Mouse (Mus musculus) E14TG2a.4 (cell line): ENCODE results near the gene Lemd2.

Experiments used
- CTCF ChIP-seq: conservative IDR thresholded peaks from 2 replicates; pipeline ENCODE4 v1.5.1; 2014; ENCODE audit warnings: low read length
- NANOG ChIP-seq: IDR thresholded peaks from 2 replicates; pipeline ENCODE4 v1.6.1; 2014; ENCODE audit warnings: borderline replicate concordance, low read length, mixed read lengths

DNA sequence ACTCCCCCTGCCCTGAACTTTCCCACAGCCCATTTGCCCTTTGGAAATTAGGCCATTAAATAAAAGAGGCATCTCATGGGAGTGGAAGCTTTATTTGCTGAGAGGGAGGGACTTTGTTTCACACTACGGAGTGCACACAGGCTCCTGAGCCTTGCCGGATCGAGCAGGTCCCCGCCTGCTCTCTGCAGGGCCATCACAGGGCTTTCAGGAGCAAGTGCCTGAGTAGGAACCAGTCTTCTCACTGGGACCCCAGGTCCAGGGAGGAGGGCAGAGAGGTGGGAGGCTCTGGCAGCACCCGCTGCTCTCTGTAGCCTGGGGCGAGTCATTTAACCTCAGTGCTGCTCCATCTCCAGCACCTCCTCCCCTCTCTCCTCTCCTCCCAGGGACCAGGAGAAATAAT is 7.7 kb upstream of the Lemd2 start:
- TF ChIP-seq CTCF = no peak
- no peak for TF ChIP-seq NANOG
